25 mouse cellular contexts compared by ENCODE assay signal in genomic region chr2:113333799-113334541, GRCm38 (mm10). TPM values are rescaled to one million over a fixed set of nuclear protein-coding genes. Genes with fewer than 3 reads are reported as not detected.
"Had no signal": no experiment of that assay in that cellular context is flagged by ENCODE, and none has a peak within 500 bp of the region (broad histone marks: within the 10 kb centered on the region; RNA-seq: fewer than 3 reads in every experiment).

No protein-coding gene starts in this region.

- H3K4me3 ChIP-seq: lung, embryonic 15.5 days; megakaryocyte, embryonic 14.5 days; midbrain, embryonic 13.5 days; midbrain, embryonic 15.5 days; myocyte; neural tube, embryonic 13.5 days; neural tube, embryonic 15.5 days had no signal

- H3K4me1 ChIP-seq: lung, embryonic 15.5 days; megakaryocyte, embryonic 14.5 days; midbrain, embryonic 13.5 days; midbrain, embryonic 15.5 days; neural tube, embryonic 13.5 days; neural tube, embryonic 15.5 days had no signal

- H3K4me2 ChIP-seq: lung, embryonic 15.5 days; midbrain, embryonic 11.5 days; midbrain, embryonic 13.5 days; midbrain, embryonic 15.5 days; neural tube, embryonic 13.5 days; neural tube, embryonic 15.5 days had no signal

- H3K9ac ChIP-seq: lung, embryonic 15.5 days; midbrain, embryonic 13.5 days; midbrain, embryonic 15.5 days; neural tube, embryonic 13.5 days; neural tube, embryonic 15.5 days had no signal

- H3K9me3 ChIP-seq: lung, embryonic 15.5 days; megakaryocyte, embryonic 14.5 days; midbrain, embryonic 13.5 days; midbrain, embryonic 15.5 days; neural tube, embryonic 13.5 days; neural tube, embryonic 15.5 days had no signal

- H3K36me3 ChIP-seq: lung, embryonic 15.5 days; midbrain, embryonic 13.5 days; midbrain, embryonic 15.5 days; neural tube, embryonic 13.5 days; neural tube, embryonic 15.5 days had no signal

- ATAC-seq: lung, postnatal 0 days; midbrain, embryonic 13.5 days; midbrain, embryonic 15.5 days had no signal

- H3K27me3 ChIP-seq: megakaryocyte, embryonic 14.5 days had no signal

- DNase-seq: lung, adult 2 months; lung, postnatal 14 days; lung, postnatal 36 days; retina, postnatal 1 day; right cerebral cortex, adult 18-20 months; right cerebral cortex, postnatal 25 days; right cerebral cortex, postnatal 4 days; spleen, adult 18-20 months; thymus, adult 18-20 months; thymus, postnatal 14 days; thymus, postnatal 36 days had no signal

- H3K27ac ChIP-seq: lung, embryonic 15.5 days; macrophage; midbrain, embryonic 13.5 days; midbrain, embryonic 15.5 days; neural tube, embryonic 13.5 days; neural tube, embryonic 15.5 days had no signal

RNA-seq across cellular contexts. Expression of gene Tmco5b, which starts 48.4 kb away (rescaled TPM):
- polyA plus RNA-seq: lung, adult 2 months; lung, embryonic 15.5 days; lung, postnatal 0 days; macrophage; midbrain, embryonic 11.5 days; midbrain, embryonic 13.5 days; midbrain, embryonic 15.5 days; myocyte; neural tube, embryonic 11.5 days; neural tube, embryonic 13.5 days; neural tube, embryonic 15.5 days; small intestine, adult 2 months; stomach, embryonic 16.5 days; thymus, postnatal 0 days had no signal
